Mouse (Mus musculus): Measurements from ENCODE around the gene Pip4k2a.

DNA sequence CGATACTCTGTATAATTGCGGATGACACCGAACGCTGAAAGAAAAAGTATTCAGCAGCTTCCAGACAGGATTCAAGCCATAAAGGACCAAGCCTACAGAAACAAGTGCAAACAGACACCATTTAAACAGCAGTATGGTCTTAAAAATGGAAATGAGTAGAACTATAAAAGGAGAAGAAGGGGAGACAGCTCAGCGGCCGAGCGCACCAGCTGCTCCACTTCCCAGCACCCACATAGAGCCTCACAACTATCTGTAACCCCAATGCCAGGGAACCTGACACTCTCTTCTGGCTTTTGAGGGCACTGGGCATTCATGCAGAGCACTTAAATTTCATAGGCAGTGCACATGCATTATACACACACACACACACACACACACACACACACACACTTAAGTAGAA is 18.3 kb downstream of the Pip4k2a start:
- TF ChIP-seq CTCF (IDR thresholded peaks at IDR 0.05; ENCODE audit: low read depth, low read length) (no peak), POLR2AphosphoS5 (IDR thresholded peaks at IDR 0.05; ENCODE audit: insufficient replicate concordance, low read depth, low read length) (no peak), GATA1 (IDR thresholded peaks at IDR 0.05; ENCODE audit: borderline replicate concordance, low read length) (no peak)

Measured in G1E (cell line).